16 mouse cellular contexts compared by ENCODE assay signal in the genomic region with DNA sequence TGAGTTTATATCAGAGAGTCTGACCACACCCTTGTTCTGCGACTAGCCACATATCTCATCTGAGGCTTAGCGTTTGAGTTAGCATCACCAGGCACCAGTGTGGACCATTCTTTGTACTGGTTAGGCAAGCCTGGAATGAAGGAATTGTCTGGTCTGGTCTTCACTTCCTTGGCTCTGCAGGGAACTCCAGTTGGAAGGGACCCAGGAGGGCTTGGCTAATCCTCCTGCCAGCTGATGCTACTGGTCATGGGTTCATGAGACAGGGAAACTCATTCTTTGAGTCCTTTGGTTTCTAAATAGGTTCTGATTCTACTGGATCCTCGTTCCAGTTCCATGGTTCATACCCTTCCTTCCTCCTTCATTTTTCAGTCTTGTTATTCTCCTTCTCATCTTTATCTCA.
A peak's percentile ranks its signal among the peaks of the same experiment; 100 is the strongest.
DNase-seq lines count a peak whose midpoint lies in the region; ATAC-seq and TF ChIP-seq lines count a peak whose summit lies in the region.
"Had no signal": no experiment of that assay in that cellular context is flagged by ENCODE, and none has a peak within 500 bp of the region (broad histone marks: within the 10 kb centered on the region; RNA-seq: fewer than 3 reads in every experiment).

No protein-coding gene starts in this region.

- no peak for TF ChIP-seq EP300 in heart, adult 2 months (IDR thresholded peaks at IDR 0.05; ENCODE audit: insufficient read depth, low read depth, low read length)

- WGBS in heart, adult 2 months: 50% methylated on average over 3 of the region's 3 CpGs
- 69% methylated on average over 3 of the region's 3 CpGs for WGBS in heart, embryonic 13.5 days

- H3K27me3 ChIP-seq in heart, adult 2 months (ENCODE audit: control insufficient read depth, insufficient read depth, low read length): no peaks in the 10 kb centered on the region
- H3K27me3 ChIP-seq in heart, embryonic 13.5 days (replicated peaks): no peaks in the 10 kb centered on the region
- H3K27me3 ChIP-seq: CH12.LX; liver, embryonic 13.5 days; neural tube, embryonic 15.5 days had no signal

- peak overlapping the region; percentile 50 for H3K4me2 ChIP-seq in heart, embryonic 13.5 days
- H3K4me2 ChIP-seq: liver, embryonic 13.5 days; neural tube, embryonic 15.5 days had no signal

- ATAC-seq in heart, embryonic 13.5 days (ENCODE audit: extremely low read depth, insufficient number of reproducible peaks, low FRiP score, low TSS enrichment): no peak
- ATAC-seq: hindbrain, postnatal 0 days had no signal

- TF ChIP-seq POLR2A in heart, adult 2 months (IDR thresholded peaks at IDR 0.05; ENCODE audit: insufficient read depth, low read depth, low read length): no peak

- H3K79me2 ChIP-seq in heart, adult 2 months (replicated peaks; ENCODE audit: control insufficient read depth, insufficient read depth, low read length): no peaks in the 10 kb centered on the region

- peaks cover 3% of the 10 kb centered on the region for H3K4me1 ChIP-seq in heart, adult 2 months (ENCODE audit: control insufficient read depth, insufficient read depth, low read length)
- H3K4me1 ChIP-seq in heart, embryonic 13.5 days: peaks cover 59% of the 10 kb centered on the region
- H3K4me1 ChIP-seq: liver, embryonic 13.5 days had no signal

- TF ChIP-seq CTCF in heart, adult 2 months (IDR thresholded peaks at IDR 0.05): no peak

- no peaks in the 10 kb centered on the region for H3K36me3 ChIP-seq in heart, adult 2 months (ENCODE audit: control insufficient read depth, insufficient read depth, low read length)
- no peaks in the 10 kb centered on the region for H3K36me3 ChIP-seq in heart, embryonic 13.5 days
- H3K36me3 ChIP-seq: limb, embryonic 10.5 days; liver, embryonic 13.5 days; neural tube, embryonic 15.5 days had no signal

- H3K4me3 ChIP-seq in heart, adult 2 months: no peak overlapping the region
- H3K4me3 ChIP-seq in heart, embryonic 13.5 days: no peak overlapping the region
- H3K4me3 ChIP-seq: limb, embryonic 10.5 days; liver, embryonic 13.5 days; neural tube, embryonic 15.5 days had no signal

- no peaks in the 10 kb centered on the region for H3K9me3 ChIP-seq in heart, embryonic 13.5 days
- H3K9me3 ChIP-seq: limb, embryonic 10.5 days; liver, embryonic 13.5 days; neural tube, embryonic 15.5 days had no signal

- intact Hi-C loops in heart, adult 2 months (cut with DNase I): no loop called here

- peak; percentile 18 for DNase-seq in adrenal gland, postnatal 10 days
- DNase-seq in adrenal gland, adult 2 months: no peak
- DNase-seq in heart, adult 2 months: peak in 1 of 2 experiments; percentile 18
- no peak for DNase-seq in heart, adult 9 months (ENCODE audit: low spot score in 2 of 2)
- DNase-seq in NIH3T3 (ENCODE audit: low read depth): peak; percentile 69
- DNase-seq in frontal cortex, postnatal 25 days (ENCODE audit: low spot score in 2 of 2): no peak
- DNase-seq in spleen, adult 12 weeks (ENCODE audit: low spot score): no peak
- DNase-seq: layer of hippocampus, postnatal 36 days; liver, embryonic 13.5 days; lung, postnatal 14 days; thymus, postnatal 36 days had no signal

- H3K27ac ChIP-seq in heart, adult 2 months: peak overlapping the region; percentile 32
- peak overlapping the region; percentile 55 for H3K27ac ChIP-seq in heart, embryonic 13.5 days (replicated peaks)
- H3K27ac ChIP-seq: hindbrain, postnatal 0 days; limb, embryonic 10.5 days; liver, embryonic 13.5 days; neural tube, embryonic 15.5 days had no signal

- no peak overlapping the region for H3K9ac ChIP-seq in heart, adult 2 months (ENCODE audit: low read depth, low read length)
- H3K9ac ChIP-seq in heart, embryonic 13.5 days: no peak overlapping the region
- H3K9ac ChIP-seq: liver, embryonic 13.5 days; neural tube, embryonic 15.5 days had no signal

Comparison
In these comparisons a context has a peak if more than half of its experiments do, and no peak if none do; other contexts are left out.
1. DNase-seq: peak in adrenal gland, postnatal 10 days (single experiment) and NIH3T3 (single experiment); none in adrenal gland, adult 2 months (single experiment), heart, adult 9 months (0 of 2), frontal cortex, postnatal 25 days (0 of 2) and spleen, adult 12 weeks (single experiment).